Mouse (Mus musculus) midbrain, embryonic 12.5 days (tissue): Measurements from ENCODE around the gene Atg4a-ps. TPM values are rescaled to one million over a fixed set of nuclear protein-coding genes. Genes with fewer than 3 reads are reported as not detected.

ENCODE experiments used
- ATAC-seq: fragments of 200-750 bp; cut with Nextera tagmentation; 2 replicates; pipeline ENCODE4 v1.8.0; 2017; ENCODE audit warnings: low read depth, moderate TSS enrichment, moderate library complexity; ENCODE audit not compliant: low FRiP score
- H3K27ac ChIP-seq: fragments of 300-500 bp; sonication (generic); replicated peaks from 2 replicates; pipeline ENCODE4 v1.5.1; 2016; ENCODE audit warnings: mild to moderate bottlenecking
- H3K27me3 ChIP-seq: fragments of 300-500 bp; sonication (generic); 2 replicates; pipeline ENCODE4 v1.6.1; 2016; ENCODE audit warnings: mild to moderate bottlenecking
- H3K36me3 ChIP-seq: fragments of 300-500 bp; sonication (generic); 2 replicates; pipeline ENCODE4 v1.6.1; 2016
- H3K4me1 ChIP-seq: fragments of 300-500 bp; sonication (generic); 2 replicates; pipeline ENCODE4 v1.6.1; 2016
- H3K4me2 ChIP-seq: fragments of 300-500 bp; sonication (generic); replicated peaks from 2 replicates; pipeline ENCODE4 v1.6.1; 2016; ENCODE audit warnings: mild to moderate bottlenecking, moderate library complexity
- H3K4me3 ChIP-seq: fragments of 300-500 bp; sonication (generic); 2 replicates; pipeline ENCODE4 v1.5.1; 2016; ENCODE audit warnings: mild to moderate bottlenecking
- H3K9ac ChIP-seq: fragments of 300-500 bp; sonication (generic); replicated peaks from 2 replicates; pipeline ENCODE4 v1.6.1; 2016; ENCODE audit warnings: mild to moderate bottlenecking, moderate library complexity
- H3K9me3 ChIP-seq: fragments of 300-500 bp; sonication (generic); 2 replicates; pipeline ENCODE4 v1.6.1; 2016; ENCODE audit warnings: mild to moderate bottlenecking
- WGBS: fragments of 180-500 bp; shearing (Covaris S2); methylation state at CpG from one replicate; pipeline ENCODE4 v1.1.7; 2016; 5-methylcytosine and 5-hydroxymethylcytosine counted together
- polyA plus RNA-seq: library from polyadenylated mRNA; unstranded; fragments of >200 nt; fragmentation: Nextera tagmentation; extraction: Ambion mirVana; gene quantifications from 2 replicates; pipeline ENCODE4 v1.2.1, GENCODE M21; 2016

Atg4a-ps gene
- polyA plus RNA-seq, 1 experiment from 2014 or later: 0.26 TPM

- 30% methylated on average over 1 of the region's 1 CpGs for WGBS
- Histone ChIP-seq H3K4me2 (no peak overlapping the region), H3K4me3 (no peak overlapping the region), H3K9ac (no peak overlapping the region), H3K36me3 (no peaks in the 10 kb centered on the region), H3K4me1 (peaks cover 7% of the 10 kb centered on the region), H3K27ac (no peak overlapping the region), H3K27me3 (no peaks in the 10 kb centered on the region), H3K9me3 (no peaks in the 10 kb centered on the region)
- no peak for ATAC-seq
These were observed 4.5 kb upstream of the Atg4a-ps start for GRCm38 (mm10) chr3:103650406-103650805.

GRCm38 (mm10) chr3:103649716-103650115, 3.8 kb upstream of the Atg4a-ps start:
- Histone ChIP-seq H3K4me3 (no peak overlapping the region), H3K27me3 (no peaks in the 10 kb centered on the region), H3K4me2 (no peak overlapping the region), H3K4me1 (peaks cover 7% of the 10 kb centered on the region), H3K27ac (no peak overlapping the region), H3K9me3 (no peaks in the 10 kb centered on the region), H3K36me3 (no peaks in the 10 kb centered on the region), H3K9ac (no peak overlapping the region)
- no peak for ATAC-seq
- 75% methylated on average over 6 of the region's 6 CpGs for WGBS

GRCm38 (mm10) chr3:103648486-103648885, 2.6 kb upstream of the Atg4a-ps start:
- Histone ChIP-seq H3K27ac (no peak overlapping the region), H3K9ac (no peak overlapping the region), H3K36me3 (no peaks in the 10 kb centered on the region), H3K4me3 (no peak overlapping the region), H3K9me3 (no peaks in the 10 kb centered on the region), H3K4me1 (peaks cover 7% of the 10 kb centered on the region), H3K27me3 (no peaks in the 10 kb centered on the region), H3K4me2 (no peak overlapping the region)
- ATAC-seq: no peak
- 90% methylated on average over 4 of the region's 4 CpGs for WGBS

GRCm38 (mm10) chr3:103647164-103647867, 1.4 kb upstream of the Atg4a-ps start:
- ATAC-seq: no peak
- Histone ChIP-seq H3K27me3 (no peaks in the 10 kb centered on the region), H3K9me3 (no peaks in the 10 kb centered on the region), H3K4me1 (peaks cover 7% of the 10 kb centered on the region), H3K4me3 (no peak overlapping the region), H3K4me2 (no peak overlapping the region), H3K36me3 (no peaks in the 10 kb centered on the region), H3K9ac (no peak overlapping the region), H3K27ac (no peak overlapping the region)
- WGBS: 93% methylated on average over 11 of the region's 11 CpGs

- Histone ChIP-seq H3K4me1 (peaks cover 4% of the 10 kb centered on the region; the same call in 1 of the 2 replicates), H3K36me3 (no peaks in the 10 kb centered on the region), H3K27me3 (no peaks in the 10 kb centered on the region), H3K27ac (no peak overlapping the region), H3K9ac (no peak overlapping the region), H3K4me2 (no peak overlapping the region), H3K9me3 (no peaks in the 10 kb centered on the region), H3K4me3 (no peak overlapping the region)
- WGBS: 57% methylated on average over 7 of the region's 7 CpGs
- no peak for ATAC-seq
These were observed 4.6 kb downstream of the Atg4a-ps start for GRCm38 (mm10) chr3:103641301-103641700.

GRCm38 (mm10) chr3:103640226-103640803, 5.6 kb downstream of the Atg4a-ps start:
- Histone ChIP-seq H3K9ac (no peak overlapping the region), H3K9me3 (no peaks in the 10 kb centered on the region), H3K4me3 (no peak overlapping the region), H3K4me2 (no peak overlapping the region), H3K36me3 (no peaks in the 10 kb centered on the region), H3K27ac (no peak overlapping the region), H3K4me1 (peaks cover 4% of the 10 kb centered on the region; the same call in 1 of the 2 replicates), H3K27me3 (no peaks in the 10 kb centered on the region)
- ATAC-seq: no peak
- WGBS: 25% methylated on average over 8 of the region's 8 CpGs

- Histone ChIP-seq H3K9ac (no peak overlapping the region), H3K27ac (no peak overlapping the region), H3K4me1 (peaks cover 4% of the 10 kb centered on the region; the same call in 1 of the 2 replicates), H3K27me3 (no peaks in the 10 kb centered on the region), H3K4me2 (no peak overlapping the region), H3K36me3 (no peaks in the 10 kb centered on the region), H3K9me3 (no peaks in the 10 kb centered on the region), H3K4me3 (no peak overlapping the region)
- no peak for ATAC-seq
- WGBS: 67% methylated on average over 1 of the region's 1 CpGs
These were observed 8.2 kb downstream of the Atg4a-ps start for GRCm38 (mm10) chr3:103637641-103638040.

GRCm38 (mm10) chr3:103634256-103634655, 11.6 kb downstream of the Atg4a-ps start:
- H3K4me2 ChIP-seq: no peak overlapping the region
- H3K36me3 ChIP-seq: no peaks in the 10 kb centered on the region
- H3K27me3 ChIP-seq: no peaks in the 10 kb centered on the region
- no peak overlapping the region for H3K9ac ChIP-seq
- no peaks in the 10 kb centered on the region for H3K4me1 ChIP-seq
- H3K9me3 ChIP-seq: no peaks in the 10 kb centered on the region
- H3K4me3 ChIP-seq: no peak overlapping the region
- WGBS: 100% methylated on average over 1 of the region's 1 CpGs
- H3K27ac ChIP-seq: no peak overlapping the region
- ATAC-seq: no peak

GRCm38 (mm10) chr3:103633831-103634230, 12.0 kb downstream of the Atg4a-ps start:
- Histone ChIP-seq H3K4me1 (no peaks in the 10 kb centered on the region), H3K4me3 (no peak overlapping the region), H3K27me3 (no peaks in the 10 kb centered on the region), H3K27ac (no peak overlapping the region), H3K4me2 (no peak overlapping the region), H3K9ac (no peak overlapping the region), H3K9me3 (no peaks in the 10 kb centered on the region), H3K36me3 (no peaks in the 10 kb centered on the region)
- no peak for ATAC-seq
- WGBS: 78% methylated on average over 4 of the region's 4 CpGs

GRCm38 (mm10) chr3:103633124-103633523, 12.7 kb downstream of the Atg4a-ps start:
- no peaks in the 10 kb centered on the region for H3K27me3 ChIP-seq
- H3K9me3 ChIP-seq: no peaks in the 10 kb centered on the region
- H3K4me1 ChIP-seq: no peaks in the 10 kb centered on the region
- no peak overlapping the region for H3K4me3 ChIP-seq
- H3K4me2 ChIP-seq: no peak overlapping the region
- H3K36me3 ChIP-seq: no peaks in the 10 kb centered on the region
- no peak for ATAC-seq
- 89% methylated on average over 7 of the region's 7 CpGs for WGBS
- no peak overlapping the region for H3K27ac ChIP-seq
- no peak overlapping the region for H3K9ac ChIP-seq

- Histone ChIP-seq H3K4me2 (no peak overlapping the region), H3K9ac (no peak overlapping the region), H3K4me3 (no peak overlapping the region), H3K9me3 (no peaks in the 10 kb centered on the region), H3K27ac (no peak overlapping the region), H3K36me3 (no peaks in the 10 kb centered on the region), H3K4me1 (0 out of 2 replicates have a peak, but pooled peaks cover 3% of the 10 kb centered on the region), H3K27me3 (no peaks in the 10 kb centered on the region)
- 86% methylated on average over 3 of the region's 3 CpGs for WGBS
- ATAC-seq: no peak
These were observed 18.2 kb downstream of the Atg4a-ps start for GRCm38 (mm10) chr3:103627661-103628060.

- ATAC-seq: no peak
- no peak overlapping the region for H3K4me2 ChIP-seq
- 0 out of 2 replicates have a peak, but pooled peaks cover 3% of the 10 kb centered on the region for H3K4me1 ChIP-seq
- H3K9ac ChIP-seq: no peak overlapping the region
- H3K36me3 ChIP-seq: no peaks in the 10 kb centered on the region
- H3K27ac ChIP-seq: no peak overlapping the region
- H3K4me3 ChIP-seq: no peak overlapping the region
- no peaks in the 10 kb centered on the region for H3K27me3 ChIP-seq
- 94% methylated on average over 4 of the region's 4 CpGs for WGBS
- H3K9me3 ChIP-seq: no peaks in the 10 kb centered on the region
These were observed 19.4 kb downstream of the Atg4a-ps start for GRCm38 (mm10) chr3:103626481-103626880.
